Mouse (Mus musculus): ENCODE results near the gene Lasp1. TPM values are rescaled to one million over a fixed set of nuclear protein-coding genes. Genes with fewer than 3 reads are reported as not detected.

The Lasp1 gene
- 27.7 TPM for polyA plus RNA-seq (2014; fragmentation: Illumina TruSeq; extraction: RNeasy Lipid Tissue Mini Kit (QIAGEN cat#74804))

DNA sequence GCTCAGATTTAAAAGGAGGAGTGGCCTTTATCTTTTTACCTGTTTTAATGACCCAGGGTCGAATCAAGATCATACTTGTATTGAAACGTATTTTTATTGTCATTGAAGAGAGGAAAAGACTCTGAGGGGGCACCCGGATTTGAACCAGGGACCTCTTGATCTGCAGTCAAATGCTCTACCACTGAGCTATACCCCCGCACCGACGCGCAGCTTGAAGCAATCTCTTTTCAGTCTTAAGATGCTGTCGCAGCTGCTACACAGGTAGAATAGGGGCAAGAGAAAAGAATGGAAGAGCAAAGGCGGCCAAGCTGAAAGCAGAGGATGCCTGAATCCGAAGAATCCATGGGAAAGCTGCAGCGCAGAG is at the start of gene Lasp1:
Lasp1 (plus strand) TSS at position 219 of the 364 bp plus-strand sequence.

DNA sequence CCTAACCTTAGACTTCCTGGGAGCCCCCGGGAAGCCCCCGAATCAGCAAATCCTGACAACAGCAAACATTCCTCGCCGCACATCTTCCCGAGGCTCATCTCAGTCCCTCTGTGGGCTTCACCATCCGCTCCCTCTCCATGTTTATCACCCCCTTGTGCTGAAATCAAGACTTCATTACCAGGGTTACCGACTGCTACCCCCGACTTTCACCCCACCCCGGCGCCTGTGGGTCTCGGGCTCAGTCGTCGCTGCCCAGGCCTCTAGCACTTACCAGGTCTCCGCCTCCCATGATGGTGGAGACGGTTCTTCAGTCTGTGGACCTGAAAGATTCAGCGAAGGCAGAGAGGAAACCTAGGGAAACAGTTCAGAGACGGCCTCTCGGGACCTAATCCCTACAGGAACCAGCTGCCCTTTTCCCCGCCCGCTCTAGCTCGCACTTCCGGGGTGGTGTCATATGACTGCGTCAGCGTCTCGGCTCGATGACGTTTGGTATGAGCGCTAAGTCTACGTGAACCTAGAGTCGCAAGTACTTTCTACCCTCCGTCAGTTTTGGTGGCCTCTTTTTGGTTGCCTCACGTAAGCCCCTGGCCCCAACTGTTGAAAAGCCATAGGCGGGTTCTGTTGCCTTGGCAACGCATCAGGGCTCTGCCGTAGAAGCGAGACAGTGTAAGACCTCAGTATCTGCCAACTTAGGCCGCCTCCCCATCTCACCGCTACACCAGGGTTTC is 32.5 kb upstream of the Lasp1 start, which contains the start of gene Cwc25:
Cwc25 (minus strand) TSS at position 403 of the 728 bp plus-strand sequence.

DNA sequence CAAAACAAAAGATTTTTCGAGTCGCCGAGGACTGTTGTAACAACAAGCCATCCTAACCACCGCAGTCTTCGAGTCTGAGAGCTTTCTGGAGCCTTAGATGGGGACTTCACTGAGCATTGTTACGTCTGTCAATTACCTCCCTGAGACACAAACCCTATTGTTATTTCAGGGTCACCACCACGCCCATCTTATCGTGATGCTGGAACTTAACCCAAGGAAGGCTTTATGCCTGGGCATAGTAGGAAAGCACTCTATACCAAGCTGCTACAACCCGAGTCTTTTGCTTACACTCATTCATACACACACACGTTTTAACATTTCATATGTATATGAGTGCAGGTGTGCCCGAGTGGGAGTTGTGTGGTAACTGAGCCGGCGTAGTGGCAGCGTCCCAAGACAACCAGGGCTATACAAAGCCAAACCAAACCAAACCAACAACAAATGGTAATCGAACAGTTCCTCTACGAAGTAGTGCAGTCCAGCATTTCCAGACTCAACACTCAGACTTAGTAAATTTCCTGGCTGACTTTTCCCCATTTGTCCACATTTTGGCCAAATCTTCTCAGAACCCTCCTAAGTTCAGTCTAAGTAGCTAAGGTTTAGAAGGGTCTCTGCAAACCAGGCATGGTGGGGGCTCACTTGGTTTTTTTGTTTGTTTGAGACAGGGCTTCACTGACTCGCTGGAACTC is 22.8 kb upstream of the Lasp1 start, which contains the start of gene 1700001P01Rik:
1700001P01Rik (minus strand) TSS at position 111 of the 689 bp plus-strand sequence.

DNA sequence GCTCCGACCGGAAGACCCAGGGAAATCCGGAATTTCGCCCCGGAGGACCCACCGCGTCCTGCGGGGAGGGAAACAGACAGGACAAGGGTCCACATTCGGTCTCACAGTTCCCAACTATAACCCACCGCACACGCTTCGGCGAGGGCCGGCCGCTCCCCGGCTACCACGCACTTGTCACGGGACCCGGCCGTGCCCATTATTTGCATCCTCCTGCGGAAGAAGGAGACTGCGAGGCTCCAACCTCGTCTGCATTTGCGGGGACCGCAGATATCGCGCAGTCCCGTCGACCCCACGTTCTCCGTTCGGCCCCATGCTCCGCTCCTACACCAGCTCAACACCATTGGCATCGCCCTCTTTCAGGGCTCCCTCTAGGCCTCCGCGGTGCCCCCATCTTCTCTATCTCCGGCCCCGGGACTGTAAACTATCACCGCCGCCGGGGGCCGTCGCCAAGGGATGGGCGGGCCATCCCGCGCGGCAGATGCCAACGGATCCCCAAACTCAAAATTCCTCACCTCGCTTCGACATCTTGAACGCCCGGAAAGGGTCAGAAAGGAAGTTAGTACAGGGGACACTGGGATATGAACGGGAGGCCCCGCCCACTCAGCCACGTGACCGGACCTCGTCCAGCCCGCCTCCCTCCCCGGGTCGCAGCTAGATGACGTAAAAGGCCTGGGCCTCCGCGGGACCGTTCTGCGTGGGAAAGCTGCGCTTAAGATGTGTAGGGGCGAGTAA is 16.8 kb upstream of the Lasp1 start, which contains the start of gene Rpl23:
Rpl23 (minus strand) TSS at position 606 of the 732 bp plus-strand sequence.

DNA sequence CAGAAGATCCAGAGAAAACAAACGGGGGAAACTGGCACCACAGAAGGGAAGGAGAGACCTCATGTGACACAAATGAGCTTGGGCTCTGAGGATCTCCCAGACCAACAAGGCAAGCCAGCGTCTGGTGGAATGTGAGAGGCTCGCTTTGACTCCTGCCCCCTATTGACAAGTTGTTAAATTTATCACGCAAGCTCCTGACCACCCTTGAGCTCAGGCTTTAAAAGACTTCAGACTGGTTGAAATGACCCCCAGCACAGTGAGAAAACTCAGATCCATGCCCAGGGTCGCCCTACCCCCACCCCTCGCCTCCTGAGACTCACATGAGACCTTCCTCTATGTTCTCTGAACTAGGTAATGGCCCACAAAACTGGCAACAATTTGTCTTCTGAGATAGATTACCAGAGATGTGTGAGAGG is 41.7 kb downstream of the Lasp1 start, which contains the start of gene B230217C12Rik:
B230217C12Rik (plus strand) TSS at position 242 of the 416 bp plus-strand sequence.

DNA sequence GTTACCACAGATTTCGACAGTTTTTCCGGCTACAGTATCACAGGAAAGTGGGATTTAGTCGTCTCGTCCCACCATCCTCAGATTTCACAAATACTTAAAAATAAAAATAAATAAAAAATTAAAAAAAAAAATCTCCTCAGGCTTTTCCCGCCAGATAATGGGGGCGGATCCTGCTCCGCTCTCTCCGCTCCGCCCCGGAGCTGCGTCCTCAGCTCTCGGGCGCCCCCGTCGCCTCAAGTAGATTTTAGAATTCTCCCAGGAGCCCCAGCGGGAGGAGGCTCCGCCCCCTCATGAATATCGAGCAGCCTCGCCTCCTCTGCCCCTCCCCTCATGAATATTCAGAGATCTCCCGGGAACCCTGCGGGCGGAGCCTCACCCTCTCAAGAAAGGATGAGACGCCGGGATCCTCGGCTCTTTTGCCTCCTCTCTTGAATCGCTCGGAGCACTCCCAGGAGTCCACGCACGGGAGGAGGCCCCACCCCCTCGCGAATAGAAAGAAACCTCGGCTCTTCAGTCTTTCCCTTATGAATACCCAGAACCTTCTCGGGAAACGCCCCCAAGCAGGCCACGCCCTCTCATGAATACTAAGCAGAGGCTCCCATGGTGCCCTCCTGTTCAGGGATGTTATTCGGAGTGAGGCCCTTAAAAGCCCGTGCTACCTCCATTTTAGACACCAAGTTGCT is 85.3 kb downstream of the Lasp1 start, which contains the start of gene Fbxo47:
Fbxo47 (minus strand) TSS at position 237 of the 683 bp plus-strand sequence.

Other genes starting within 250 kb of the Lasp1 start
- gene Srcin1, start 222.8 kb upstream of the Lasp1 start, polyA plus RNA-seq (2014; fragmentation: Illumina TruSeq; extraction: RNeasy Lipid Tissue Mini Kit (QIAGEN cat#74804)), result 1.8 TPM
- gene Epop, start 169.3 kb upstream of the Lasp1 start, polyA plus RNA-seq (2014; fragmentation: Illumina TruSeq; extraction: RNeasy Lipid Tissue Mini Kit (QIAGEN cat#74804)), result not detected
- gene Mllt6, start 135.6 kb upstream of the Lasp1 start, polyA plus RNA-seq (2014; fragmentation: Illumina TruSeq; extraction: RNeasy Lipid Tissue Mini Kit (QIAGEN cat#74804)), result 6.6 TPM
- 3.4 TPM for gene Cisd3, start 113.2 kb upstream of the Lasp1 start, polyA plus RNA-seq (2014; fragmentation: Illumina TruSeq; extraction: RNeasy Lipid Tissue Mini Kit (QIAGEN cat#74804))
- gene Pcgf2, start 98.5 kb upstream of the Lasp1 start, polyA plus RNA-seq (2014; fragmentation: Illumina TruSeq; extraction: RNeasy Lipid Tissue Mini Kit (QIAGEN cat#74804)), result 5.4 TPM
- gene Psmb3, start 95.6 kb upstream of the Lasp1 start, polyA plus RNA-seq (2014; fragmentation: Illumina TruSeq; extraction: RNeasy Lipid Tissue Mini Kit (QIAGEN cat#74804)), result 7.7 TPM
- gene Pip4k2b, start 54.3 kb upstream of the Lasp1 start, polyA plus RNA-seq (2014; fragmentation: Illumina TruSeq; extraction: RNeasy Lipid Tissue Mini Kit (QIAGEN cat#74804)), result 16.4 TPM
- gene Cwc25, start 32.4 kb upstream of the Lasp1 start, polyA plus RNA-seq (2014; fragmentation: Illumina TruSeq; extraction: RNeasy Lipid Tissue Mini Kit (QIAGEN cat#74804)), result 17.0 TPM
- not detected for gene 1700001P01Rik, start 23.1 kb upstream of the Lasp1 start, polyA plus RNA-seq (2014; fragmentation: Illumina TruSeq; extraction: RNeasy Lipid Tissue Mini Kit (QIAGEN cat#74804))
- gene Rpl23, start 16.6 kb upstream of the Lasp1 start, polyA plus RNA-seq (2014; fragmentation: Illumina TruSeq; extraction: RNeasy Lipid Tissue Mini Kit (QIAGEN cat#74804)), result 3,292 TPM
- 12.8 TPM for gene B230217C12Rik, start 41.8 kb downstream of the Lasp1 start, polyA plus RNA-seq (2014; fragmentation: Illumina TruSeq; extraction: RNeasy Lipid Tissue Mini Kit (QIAGEN cat#74804))
- gene Fbxo47, start 85.2 kb downstream of the Lasp1 start, polyA plus RNA-seq (2014; fragmentation: Illumina TruSeq; extraction: RNeasy Lipid Tissue Mini Kit (QIAGEN cat#74804)), result 3.1 TPM
- gene Plxdc1, start 187.4 kb downstream of the Lasp1 start, polyA plus RNA-seq (2014; fragmentation: Illumina TruSeq; extraction: RNeasy Lipid Tissue Mini Kit (QIAGEN cat#74804)), result 0.20 TPM
- gene Arl5c, start 197.2 kb downstream of the Lasp1 start, polyA plus RNA-seq (2014; fragmentation: Illumina TruSeq; extraction: RNeasy Lipid Tissue Mini Kit (QIAGEN cat#74804)), result 1.7 TPM
- 0.20 TPM for gene Cacnb1, start 224.0 kb downstream of the Lasp1 start, polyA plus RNA-seq (2014; fragmentation: Illumina TruSeq; extraction: RNeasy Lipid Tissue Mini Kit (QIAGEN cat#74804))
- 119 TPM for gene Rpl19, start 227.7 kb downstream of the Lasp1 start, polyA plus RNA-seq (2014; fragmentation: Illumina TruSeq; extraction: RNeasy Lipid Tissue Mini Kit (QIAGEN cat#74804))